Mouse (Mus musculus): ENCODE data around the gene Mlycd. TPM values are rescaled to one million over a fixed set of nuclear protein-coding genes. Genes with fewer than 3 reads are reported as not detected.
"Not testable (repeated sequence)": the region's sequence is repeated elsewhere in the genome, so short reads cannot be mapped to it uniquely, and the experiment has no call there.

The Mlycd gene
- 15.2 and 16.7 TPM in 2 replicates for polyA plus RNA-seq (2016; fragmentation: Nextera tagmentation; extraction: Ambion mirVana)

DNA sequence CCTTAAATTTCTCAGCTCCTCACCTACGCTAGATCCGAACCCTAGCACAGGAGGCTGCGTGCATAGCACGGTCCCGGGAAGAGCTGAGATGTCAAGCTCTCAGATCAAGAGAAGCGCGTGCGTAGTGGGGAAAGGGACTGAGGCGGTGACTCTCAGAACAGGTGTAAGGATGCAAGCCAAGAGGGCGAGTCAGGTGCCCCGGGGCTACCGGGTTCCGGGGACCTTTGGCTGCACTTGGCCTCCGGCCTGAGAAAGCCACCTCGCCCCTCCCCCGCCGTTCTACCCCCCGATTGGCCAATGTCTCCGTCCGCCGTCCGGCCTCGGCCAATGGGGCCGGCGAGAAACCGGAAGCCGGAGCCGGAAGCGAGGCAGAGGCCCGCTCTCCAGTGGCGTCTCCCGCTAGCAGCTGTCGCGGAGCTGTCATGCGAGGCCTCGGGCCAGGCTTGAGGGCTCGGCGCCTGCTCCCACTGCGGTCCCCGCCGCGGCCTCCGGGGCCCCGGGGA lies at the start of gene Mlycd:
Mlycd (plus strand) TSS at position 355 of the 503 bp plus-strand sequence.
- peak within 1 kb of the TSS; percentile 87 for H3K4me3 ChIP-seq
- peaks cover 6% of the 10 kb centered on the region; the same call in 1 of the 2 replicates for H3K36me3 ChIP-seq
- peak; percentile 97 for ATAC-seq (ENCODE audit: low FRiP score)
- H3K9me3 ChIP-seq (replicated peaks), result no peaks in the 10 kb centered on the region
- peak within 1 kb of the TSS; percentile 99 for H3K4me2 ChIP-seq (replicated peaks)
- H3K27me3 ChIP-seq, result no peaks in the 10 kb centered on the region; the same call in 1 of the 2 replicates
- peak within 1 kb of the TSS; percentile 93 for H3K27ac ChIP-seq
- peak within 1 kb of the TSS; percentile 90 for H3K9ac ChIP-seq
- WGBS, result 4% methylated on average over 42 of the region's 44 CpGs
- peaks cover 15% of the 10 kb centered on the region for H3K4me1 ChIP-seq

DNA sequence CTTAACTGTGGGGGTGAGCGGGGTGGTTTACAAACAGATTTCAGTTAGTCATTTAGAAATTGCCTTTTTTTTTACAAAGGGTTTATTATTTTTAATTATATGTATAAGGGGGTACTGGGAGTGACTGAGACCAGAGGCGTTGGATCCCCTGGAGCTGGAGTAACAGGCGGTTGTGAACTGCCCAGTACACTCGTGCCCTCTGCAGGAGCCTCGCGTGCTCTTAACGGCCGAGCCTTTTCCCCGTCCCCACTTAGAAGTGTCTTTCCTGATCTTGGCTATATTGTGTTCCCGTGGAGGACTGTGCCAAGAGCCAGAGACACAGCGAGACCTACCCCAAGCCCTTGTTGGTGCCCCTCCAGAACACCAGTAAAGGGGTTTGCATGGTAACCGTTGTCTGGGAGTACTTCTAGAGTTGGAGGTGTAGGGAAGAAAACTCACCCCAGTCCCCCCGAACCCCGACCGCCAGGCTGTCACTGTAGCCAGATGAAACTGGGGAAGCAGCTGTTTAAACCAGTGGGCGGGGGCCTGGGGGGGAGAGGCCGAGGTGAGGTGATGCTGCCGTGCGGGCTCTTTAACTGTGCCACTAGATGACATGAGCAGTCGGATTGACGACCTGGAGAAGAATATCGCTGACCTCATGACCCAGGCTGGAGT lies 49.5 kb upstream of the Mlycd start:
- Histone ChIP-seq H3K9ac (peak overlapping the region; percentile 96), H3K4me1 (peaks cover 8% of the 10 kb centered on the region), H3K4me3 (peak overlapping the region; percentile 91), H3K27ac (no peak overlapping the region), H3K27me3 (peaks cover 6% of the 10 kb centered on the region; the same call in 1 of the 2 replicates), H3K36me3 (peaks cover 36% of the 10 kb centered on the region), H3K4me2 (replicated peaks) (peak overlapping the region; percentile 49), H3K9me3 (replicated peaks) (no peaks in the 10 kb centered on the region)
- ATAC-seq (ENCODE audit: low FRiP score), result no peak
- WGBS, result 53% methylated on average over 22 of the region's 22 CpGs

DNA sequence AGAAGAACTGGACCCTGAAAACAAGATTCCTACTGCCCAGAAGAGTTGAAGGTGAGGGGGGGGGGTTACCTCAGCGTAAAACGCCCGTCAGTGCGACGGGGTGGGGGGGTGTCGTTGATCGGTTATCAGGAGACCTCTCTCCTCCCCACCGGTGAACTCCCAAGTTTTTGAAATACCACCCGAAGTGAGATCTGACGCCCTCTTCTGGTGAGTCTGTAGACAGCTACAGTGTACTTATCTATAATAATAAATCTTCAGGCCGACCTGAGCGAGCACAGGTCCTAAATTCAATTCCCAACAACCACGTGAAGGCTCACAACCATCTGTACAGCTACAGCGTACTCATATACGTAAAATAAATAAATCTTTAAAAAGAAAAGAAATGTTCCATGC lies 49.0 kb upstream of the Mlycd start:
- H3K9ac ChIP-seq, result no peak overlapping the region
- no peak for ATAC-seq (ENCODE audit: low FRiP score)
- H3K4me1 ChIP-seq, result peaks cover 8% of the 10 kb centered on the region
- H3K36me3 ChIP-seq, result peaks cover 37% of the 10 kb centered on the region
- H3K27ac ChIP-seq, result no peak overlapping the region
- no peaks in the 10 kb centered on the region for H3K9me3 ChIP-seq (replicated peaks)
- no peak overlapping the region for H3K4me3 ChIP-seq
- 80% methylated on average over 15 of the region's 15 CpGs for WGBS
- peaks cover 6% of the 10 kb centered on the region; the same call in 1 of the 2 replicates for H3K27me3 ChIP-seq
- peak overlapping the region; percentile 49 for H3K4me2 ChIP-seq (replicated peaks)

DNA sequence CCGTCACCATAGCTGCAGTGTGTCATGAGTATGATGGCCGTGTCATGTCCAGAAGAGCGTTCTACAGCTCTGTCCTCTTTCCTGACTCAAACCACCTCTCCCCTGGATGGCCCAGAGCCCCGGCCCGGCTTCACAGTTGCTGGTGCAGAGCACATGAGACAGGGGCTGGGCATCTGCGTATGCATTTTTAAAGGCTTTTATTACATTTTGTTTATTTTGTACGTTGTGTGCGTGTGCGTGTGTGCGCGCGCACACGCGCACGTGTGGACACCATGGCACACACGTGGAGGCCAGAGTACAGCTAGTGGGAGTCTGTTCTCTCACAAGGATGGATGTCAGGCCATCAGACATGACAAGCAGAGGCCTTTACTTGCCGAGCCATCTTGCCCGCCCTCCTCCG lies 43.0 kb upstream of the Mlycd start:
- ATAC-seq (ENCODE audit: low FRiP score), result no peak
- Histone ChIP-seq H3K36me3 (peaks cover 42% of the 10 kb centered on the region), H3K4me1 (no peaks in the 10 kb centered on the region), H3K4me2 (replicated peaks) (no peak overlapping the region), H3K27ac (no peak overlapping the region), H3K4me3 (no peak overlapping the region), H3K9me3 (replicated peaks) (no peaks in the 10 kb centered on the region), H3K9ac (no peak overlapping the region), H3K27me3 (no peaks in the 10 kb centered on the region)
- WGBS, result 93% methylated on average over 19 of the region's 19 CpGs

DNA sequence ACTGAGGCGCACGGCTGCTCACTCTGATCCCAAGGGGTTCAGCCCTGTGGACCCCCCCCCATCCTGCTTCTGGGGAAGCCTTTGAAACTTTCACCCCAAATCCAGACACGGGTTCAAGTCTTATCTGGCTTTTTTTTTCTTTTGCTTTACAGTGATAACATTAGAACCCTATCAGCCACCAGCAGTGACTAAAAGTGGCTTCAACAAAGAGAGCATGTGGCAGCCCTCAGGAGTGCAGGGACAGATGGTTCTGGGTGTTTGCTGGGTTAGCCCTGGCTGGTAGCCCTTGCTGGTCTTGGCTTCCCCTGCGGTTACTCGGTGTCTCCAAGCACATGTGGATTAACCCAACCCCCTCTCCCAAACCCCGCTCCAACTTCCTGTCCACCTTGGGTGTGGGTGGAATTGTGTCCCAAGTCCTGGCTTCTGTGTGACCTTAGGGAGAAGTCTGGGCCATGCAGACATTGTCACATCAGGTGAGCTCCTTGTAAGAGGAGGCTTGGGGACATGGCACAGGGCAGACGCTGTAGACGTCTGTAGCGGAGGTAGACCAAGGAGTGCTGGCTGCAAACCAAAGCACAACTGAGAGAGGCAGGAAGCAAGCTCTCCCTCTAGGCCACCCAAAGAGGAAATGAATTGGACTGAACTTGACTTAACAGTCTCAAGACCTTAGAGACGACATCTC lies 41.6 kb upstream of the Mlycd start:
- H3K9ac ChIP-seq, result no peak overlapping the region
- H3K9me3 ChIP-seq (replicated peaks), result no peaks in the 10 kb centered on the region
- no peak overlapping the region for H3K4me3 ChIP-seq
- no peak overlapping the region for H3K27ac ChIP-seq
- WGBS, result 92% methylated on average over 10 of the region's 10 CpGs
- ATAC-seq (ENCODE audit: low FRiP score), result no peak
- H3K4me2 ChIP-seq (replicated peaks), result no peak overlapping the region
- H3K4me1 ChIP-seq, result no peaks in the 10 kb centered on the region
- H3K27me3 ChIP-seq, result no peaks in the 10 kb centered on the region
- peaks cover 27% of the 10 kb centered on the region for H3K36me3 ChIP-seq

DNA sequence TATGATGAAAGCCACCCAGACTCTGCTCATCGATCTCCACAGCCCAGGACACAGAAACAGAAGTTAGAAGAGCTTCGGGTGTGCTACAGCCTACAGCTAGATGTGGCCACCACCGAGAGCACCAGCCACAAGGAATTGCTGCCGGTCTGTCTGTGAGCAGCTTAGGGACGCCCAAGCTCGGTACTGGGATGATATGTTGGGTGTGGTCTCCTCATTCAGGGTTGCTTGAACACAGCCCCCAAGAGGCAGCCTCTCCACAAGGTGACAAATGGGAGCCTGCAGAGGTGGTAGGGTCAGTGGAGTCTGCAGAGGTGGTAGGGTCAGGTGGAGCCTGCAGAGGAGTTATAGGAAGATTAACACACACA lies 41.0 kb upstream of the Mlycd start:
- WGBS, result 95% methylated on average over 6 of the region's 6 CpGs
- no peaks in the 10 kb centered on the region for H3K27me3 ChIP-seq
- no peak for ATAC-seq (ENCODE audit: low FRiP score)
- peaks cover 22% of the 10 kb centered on the region for H3K36me3 ChIP-seq
- H3K4me3 ChIP-seq, result no peak overlapping the region
- no peak overlapping the region for H3K9ac ChIP-seq
- no peaks in the 10 kb centered on the region for H3K4me1 ChIP-seq
- no peak overlapping the region for H3K27ac ChIP-seq
- H3K4me2 ChIP-seq (replicated peaks), result no peak overlapping the region
- H3K9me3 ChIP-seq (replicated peaks), result no peaks in the 10 kb centered on the region

DNA sequence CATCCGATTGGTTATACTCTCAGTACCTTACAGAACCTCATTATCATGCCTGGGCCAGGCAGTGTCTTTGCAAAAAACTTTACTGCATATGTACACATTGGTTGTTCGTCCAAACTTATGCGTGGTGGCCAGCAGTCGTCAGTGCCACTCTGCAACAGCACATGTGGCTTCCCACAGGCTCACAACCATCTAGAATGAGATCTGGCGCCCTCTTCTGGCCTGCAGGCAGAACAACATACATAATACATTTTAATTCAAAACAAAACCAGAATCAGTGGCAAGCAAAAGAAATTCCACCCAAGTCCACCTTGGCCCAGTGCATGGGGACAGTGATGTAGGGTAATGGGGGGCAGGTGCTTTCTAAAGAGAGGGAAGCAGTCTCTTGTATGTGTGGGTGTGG lies 38.0 kb upstream of the Mlycd start:
- not testable (repeated sequence) for H3K4me2 ChIP-seq (replicated peaks); H3K4me1 ChIP-seq; H3K36me3 ChIP-seq; ATAC-seq (ENCODE audit: low FRiP score); H3K27me3 ChIP-seq; H3K9ac ChIP-seq; H3K9me3 ChIP-seq (replicated peaks); H3K4me3 ChIP-seq; H3K27ac ChIP-seq
- WGBS, result 64% methylated on average over 5 of the region's 5 CpGs

GRCm38 (mm10) chr8:119358175-119358574 lies 36.5 kb upstream of the Mlycd start:
- no peak for ATAC-seq (ENCODE audit: low FRiP score)
- no peak overlapping the region for H3K4me2 ChIP-seq (replicated peaks)
- H3K9ac ChIP-seq, result no peak overlapping the region
- no peaks in the 10 kb centered on the region for H3K4me1 ChIP-seq
- no peaks in the 10 kb centered on the region for H3K9me3 ChIP-seq (replicated peaks)
- no peaks in the 10 kb centered on the region for H3K36me3 ChIP-seq
- no peak overlapping the region for H3K4me3 ChIP-seq
- H3K27ac ChIP-seq, result no peak overlapping the region
- H3K27me3 ChIP-seq, result no peaks in the 10 kb centered on the region
- 75% methylated on average over 7 of the region's 7 CpGs for WGBS

- Histone ChIP-seq H3K4me2 (replicated peaks) (no peak overlapping the region), H3K27ac (no peak overlapping the region; the same call in 1 of the 2 replicates), H3K4me3 (no peak overlapping the region), H3K9me3 (replicated peaks) (no peaks in the 10 kb centered on the region), H3K4me1 (no peaks in the 10 kb centered on the region), H3K36me3 (no peaks in the 10 kb centered on the region), H3K27me3 (no peaks in the 10 kb centered on the region), H3K9ac (no peak overlapping the region)
- whole genome bisulfite sequencing, result 47% methylated on average over 14 of the region's 14 CpGs
- no peak for ATAC-seq (ENCODE audit: low FRiP score)
Observed at GRCm38 (mm10) chr8:119358836-119359235, 35.8 kb upstream of the Mlycd start.

GRCm38 (mm10) chr8:119360686-119361295 lies 33.9 kb upstream of the Mlycd start:
- Histone ChIP-seq H3K4me3 (no peak overlapping the region), H3K4me1 (no peaks in the 10 kb centered on the region), H3K9ac (no peak overlapping the region), H3K36me3 (no peaks in the 10 kb centered on the region), H3K27ac (no peak overlapping the region), H3K27me3 (no peaks in the 10 kb centered on the region), H3K4me2 (replicated peaks) (no peak overlapping the region), H3K9me3 (replicated peaks) (no peaks in the 10 kb centered on the region)
- 69% methylated on average over 8 of the region's 8 CpGs for WGBS
- no peak for ATAC-seq (ENCODE audit: low FRiP score)

DNA sequence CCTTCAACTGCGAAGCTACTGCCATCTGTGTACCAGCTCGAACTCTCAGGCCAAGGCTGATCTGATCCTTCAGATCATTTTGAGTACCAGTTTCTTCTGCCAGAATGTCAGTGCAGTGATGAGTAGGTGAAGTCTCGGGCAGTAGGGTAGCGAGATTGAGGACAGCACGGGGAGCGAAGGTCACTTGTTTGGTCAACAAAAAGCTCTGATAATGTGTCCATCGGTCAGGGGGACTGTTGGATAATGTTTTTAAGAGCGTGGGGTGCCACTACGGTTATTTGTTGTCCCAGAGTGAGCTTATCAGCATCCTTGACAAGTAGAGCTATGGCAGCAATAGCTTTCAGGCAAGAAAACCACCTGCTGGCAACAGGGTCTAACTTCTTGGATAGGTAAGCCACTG lies 20.0 kb upstream of the Mlycd start:
- not testable (repeated sequence) for H3K27me3 ChIP-seq; ATAC-seq (ENCODE audit: low FRiP score); H3K36me3 ChIP-seq; H3K4me1 ChIP-seq; H3K27ac ChIP-seq; H3K9me3 ChIP-seq (replicated peaks); H3K4me2 ChIP-seq (replicated peaks); H3K4me3 ChIP-seq; H3K9ac ChIP-seq
- 86% methylated on average over 9 of the region's 9 CpGs for WGBS

DNA sequence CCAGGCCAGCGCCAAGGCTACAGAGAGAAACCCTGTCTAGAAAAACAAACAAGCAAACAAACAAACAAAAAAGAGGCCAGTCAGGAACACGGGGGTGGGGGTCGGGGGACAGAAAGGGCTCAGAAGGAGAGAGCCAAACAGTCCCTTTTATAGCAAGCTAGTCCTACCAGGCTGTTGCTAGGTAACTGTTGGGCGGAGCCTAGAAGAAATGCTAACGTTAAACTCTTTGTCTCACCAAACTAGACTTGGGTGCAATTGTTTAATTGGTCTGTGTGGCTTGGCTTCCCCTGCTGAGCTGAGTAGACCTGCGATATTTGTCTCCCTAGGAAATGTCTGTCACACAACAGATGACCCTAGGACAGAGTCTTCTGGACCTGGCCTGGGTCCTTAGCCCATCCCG lies 16.2 kb upstream of the Mlycd start:
- Histone ChIP-seq H3K27me3 (no peaks in the 10 kb centered on the region), H3K9me3 (replicated peaks) (no peaks in the 10 kb centered on the region), H3K4me1 (no peaks in the 10 kb centered on the region), H3K27ac (no peak overlapping the region), H3K4me2 (replicated peaks) (no peak overlapping the region), H3K36me3 (no peaks in the 10 kb centered on the region), H3K9ac (no peak overlapping the region), H3K4me3 (no peak overlapping the region)
- 59% methylated on average over 7 of the region's 7 CpGs for WGBS
- ATAC-seq (ENCODE audit: low FRiP score), result no peak

Measured in hindbrain, embryonic 12.5 days (tissue).